10 mouse cellular contexts compared by ENCODE assay signal in the genomic region with DNA sequence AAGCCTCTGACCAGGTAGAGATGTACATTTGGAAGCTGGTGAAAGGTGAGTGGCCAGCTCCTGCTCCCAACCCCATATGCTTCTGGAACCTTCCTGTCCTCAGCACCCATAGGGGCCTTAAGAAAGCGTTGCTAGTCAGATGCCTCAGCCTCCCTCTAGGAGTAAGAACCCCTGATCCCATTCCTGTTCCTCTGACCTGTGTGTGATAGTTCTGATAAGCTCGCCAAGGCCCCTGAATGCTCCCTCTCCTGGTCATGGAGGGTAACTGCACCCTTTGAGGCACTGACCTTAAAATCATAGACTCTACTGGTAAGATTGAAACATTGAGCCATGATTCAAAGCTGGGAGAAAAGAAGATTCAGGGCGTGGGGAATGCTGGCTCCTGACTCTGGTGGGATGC. TPM values are rescaled to one million over a fixed set of nuclear protein-coding genes. Genes with fewer than 3 reads are reported as not detected.
DNase-seq lines count a peak whose midpoint lies in the region; ATAC-seq and TF ChIP-seq lines count a peak whose summit lies in the region.
"Had no signal": no experiment of that assay in that cellular context is flagged by ENCODE, and none has a peak within 500 bp of the region (broad histone marks: within the 10 kb centered on the region; RNA-seq: fewer than 3 reads in every experiment).

No protein-coding gene starts in this region.

- no peaks in the 10 kb centered on the region for H3K4me1 ChIP-seq in limb, embryonic 11.5 days (ENCODE audit: control insufficient read depth, insufficient read depth, low read length)
- H3K4me1 ChIP-seq: hindbrain, embryonic 13.5 days; neural tube, embryonic 12.5 days had no signal

- no peaks in the 10 kb centered on the region for H3K36me3 ChIP-seq in limb, embryonic 11.5 days (ENCODE audit: control insufficient read depth, insufficient read depth, low read length)
- H3K36me3 ChIP-seq: hindbrain, embryonic 13.5 days; neural tube, embryonic 12.5 days had no signal

- H3K9me3 ChIP-seq in limb, embryonic 11.5 days (ENCODE audit: control insufficient read depth, low read length), result no peaks in the 10 kb centered on the region
- H3K9me3 ChIP-seq: hindbrain, embryonic 13.5 days; neural tube, embryonic 12.5 days had no signal

- TF ChIP-seq CTCF in gastrocnemius, adult 2 months (IDR thresholded peaks at IDR 0.05), result peak; percentile 66

- no peak for ATAC-seq in limb, embryonic 11.5 days (ENCODE audit: insufficient number of reproducible peaks, low FRiP score, low TSS enrichment, low read depth)

- no peak overlapping the region for H3K9ac ChIP-seq in limb, embryonic 11.5 days (ENCODE audit: low read length)
- H3K9ac ChIP-seq: hindbrain, embryonic 13.5 days; neural tube, embryonic 12.5 days had no signal

- no peaks in the 10 kb centered on the region for H3K27me3 ChIP-seq in limb, embryonic 11.5 days (ENCODE audit: control insufficient read depth, insufficient read depth, low read length)
- H3K27me3 ChIP-seq: hindbrain, embryonic 13.5 days; neural tube, embryonic 12.5 days had no signal

- WGBS in limb, embryonic 11.5 days, result 38% methylated on average over 3 of the region's 3 CpGs

- intact Hi-C loops in gastrocnemius, adult 2 months (cut with DNase I), result no loop called here
- intact Hi-C loops in gastrocnemius, postnatal 36 days (cut with DNase I), result no loop called here
- intact Hi-C loops in left cerebral cortex, postnatal 10 days (cut with DNase I), result no loop called here

- no peak overlapping the region for H3K4me2 ChIP-seq in limb, embryonic 11.5 days (ENCODE audit: low read depth, severe bottlenecking)
- H3K4me2 ChIP-seq: hindbrain, embryonic 13.5 days; neural tube, embryonic 12.5 days had no signal

- no peak overlapping the region for H3K4me3 ChIP-seq in gastrocnemius, adult 2 months
- no peak overlapping the region for H3K4me3 ChIP-seq in limb, embryonic 11.5 days (ENCODE audit: low read depth, low read length)
- H3K4me3 ChIP-seq: hindbrain, embryonic 13.5 days; neural tube, embryonic 12.5 days had no signal

- H3K27ac ChIP-seq in gastrocnemius, adult 2 months, result no peak overlapping the region
- no peak overlapping the region for H3K27ac ChIP-seq in limb, embryonic 11.5 days (replicated peaks; ENCODE audit: low read depth, low read length)
- H3K27ac ChIP-seq: hindbrain, embryonic 13.5 days; neural tube, embryonic 12.5 days had no signal

- DNase-seq in gastrocnemius, adult 2 months, result no peak
- no peak for DNase-seq in gastrocnemius, postnatal 36 days
- DNase-seq in spleen, postnatal 4 days (ENCODE audit: low spot score in 2 of 2), result peak; percentile 36 to 69
- no peak for DNase-seq in spleen, postnatal 36 days (ENCODE audit: low spot score in 2 of 2)
- peak; percentile 39 for DNase-seq in limb, embryonic 11.5 days (ENCODE audit: low spot score)
- no peak for DNase-seq in right cerebral cortex, postnatal 36 days (ENCODE audit: low spot score in 2 of 2)
- DNase-seq in gastrocnemius, adult 8-10 months (ENCODE audit: low spot score in 2 of 2), result no peak
- no peak for DNase-seq in left cerebral cortex, postnatal 10 days (ENCODE audit: extremely low spot score in 1 of 2, low spot score in 2 of 2)

RNA-seq across cellular contexts. Expression of a gene that starts 23.3 kb away (rescaled TPM):
- total RNA-seq in gastrocnemius, adult 2 months (2021), result 1 to 10 TPM; 2.0 to 3.2 TPM
- total RNA-seq in gastrocnemius, postnatal 36 days (2021), result 1 to 10 TPM; 2.3 to 2.4 TPM
- 1.2 and 1.4 TPM in 2 replicates for polyA plus RNA-seq in limb, embryonic 11.5 days (2014; fragmentation: Nextera tagmentation; extraction: Ambion mirVana)
- total RNA-seq in gastrocnemius, adult 8-10 months (2022), result 1 to 10 TPM; 1.0 to 1.5 (median 1.2) TPM
- total RNA-seq in left cerebral cortex, postnatal 10 days (2021), result under 1 TPM in 1 of 2 experiments, not detected in 1; 0.62 TPM

RNA-seq across cellular contexts. Expression of a gene that starts 49.1 kb away (rescaled TPM):
- 1 to 10 TPM; 8.1 to 10.0 TPM for total RNA-seq in gastrocnemius, adult 2 months (2021)
- total RNA-seq in gastrocnemius, postnatal 36 days (2021), result 1 to 10 TPM; 4.2 to 6.3 TPM
- polyA plus RNA-seq in limb, embryonic 11.5 days (2014; fragmentation: Nextera tagmentation; extraction: Ambion mirVana), result 7.2 and 7.9 TPM in 2 replicates
- total RNA-seq in gastrocnemius, adult 8-10 months (2022), result 1 to 10 TPM; 5.3 to 6.3 (median 5.5) TPM
- total RNA-seq in left cerebral cortex, postnatal 10 days (2021), result 10 to 100 TPM; 38.3 to 39.4 TPM

Comparison
In these comparisons a context has a peak if more than half of its experiments do, and no peak if none do; other contexts are left out.
1. DNase-seq: peak in spleen, postnatal 4 days (2 of 2) and limb, embryonic 11.5 days (single experiment); none in gastrocnemius, adult 2 months (single experiment), gastrocnemius, postnatal 36 days (0 of 2), spleen, postnatal 36 days (0 of 2), right cerebral cortex, postnatal 36 days (0 of 2), gastrocnemius, adult 8-10 months (0 of 2) and left cerebral cortex, postnatal 10 days (0 of 2).